Mouse (Mus musculus): ENCODE results near the gene Hmbs. TPM values are rescaled to one million over a fixed set of nuclear protein-coding genes. Genes with fewer than 3 reads are reported as not detected.
"Not testable (repeated sequence)": the region's sequence is repeated elsewhere in the genome, so short reads cannot be mapped to it uniquely, and the experiment has no call there.

Hmbs gene
- total RNA-seq, 4 experiments from 2014 or later, result 24.2 to 26.1 (median 25.2) TPM

DNA sequence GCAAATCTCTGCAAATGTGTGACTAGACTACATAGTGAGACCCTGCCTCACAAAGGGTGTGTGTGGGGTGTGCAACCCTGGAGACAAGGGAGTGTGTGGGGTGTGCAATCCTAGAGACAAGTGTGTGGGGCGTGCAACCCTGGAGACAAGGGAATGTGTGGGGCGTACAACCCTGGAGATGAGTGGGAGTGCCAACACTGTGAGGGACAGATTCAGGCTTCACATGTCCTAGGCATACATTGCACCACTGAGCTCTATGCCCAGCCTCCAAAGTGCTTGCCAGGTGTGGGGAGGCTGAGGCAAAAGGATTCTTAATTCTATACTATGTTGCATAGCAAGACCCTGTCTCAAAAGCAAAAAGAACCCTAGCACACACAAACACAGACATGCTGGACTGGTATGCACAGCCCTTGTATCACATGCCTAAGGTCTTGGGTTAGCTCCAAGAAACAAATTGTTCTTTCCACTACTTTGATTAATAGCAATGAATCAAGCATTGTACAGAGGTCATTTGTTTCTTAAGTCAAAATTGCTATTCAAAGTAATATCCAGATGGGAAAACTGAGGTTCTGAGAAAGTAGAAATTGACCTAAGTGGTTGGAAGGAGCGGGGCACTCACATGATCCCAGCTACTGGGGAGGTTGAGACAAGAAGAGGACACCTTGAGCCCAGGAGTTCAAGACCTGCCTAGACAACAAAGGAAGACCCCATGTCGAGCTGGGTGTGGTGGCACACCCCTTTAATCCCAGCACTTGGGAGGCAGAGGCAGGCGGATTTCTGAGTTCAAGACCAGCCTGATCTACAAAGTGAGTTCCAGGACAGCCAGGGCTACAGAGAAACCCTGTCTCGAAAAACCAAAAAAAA, 1.8 kb upstream of the Hmbs start:
- DNase-seq (ENCODE audit: low spot score in 2 of 2), result no peak

DNA sequence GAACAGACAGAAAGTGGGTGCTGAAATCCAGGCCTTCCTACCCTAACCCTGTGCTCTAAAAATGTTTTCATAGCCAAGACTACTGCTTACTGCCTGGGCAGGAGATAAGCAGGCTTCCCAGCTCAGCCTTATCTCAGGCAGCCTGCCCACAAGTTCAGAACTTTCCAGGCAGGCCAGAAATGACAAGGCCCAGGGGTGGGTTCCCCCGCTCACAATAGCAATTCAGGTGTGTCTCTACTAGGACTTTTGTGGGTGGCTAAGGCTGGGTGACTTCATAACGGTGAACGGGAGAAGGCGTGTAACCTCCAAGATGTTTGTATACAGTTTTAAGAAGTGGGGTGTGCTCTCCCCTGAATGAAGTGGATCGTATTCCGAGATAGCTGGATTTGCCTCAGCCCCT, 738 bp downstream of the Hmbs start:
- no peak for DNase-seq (ENCODE audit: low spot score in 2 of 2)

DNA sequence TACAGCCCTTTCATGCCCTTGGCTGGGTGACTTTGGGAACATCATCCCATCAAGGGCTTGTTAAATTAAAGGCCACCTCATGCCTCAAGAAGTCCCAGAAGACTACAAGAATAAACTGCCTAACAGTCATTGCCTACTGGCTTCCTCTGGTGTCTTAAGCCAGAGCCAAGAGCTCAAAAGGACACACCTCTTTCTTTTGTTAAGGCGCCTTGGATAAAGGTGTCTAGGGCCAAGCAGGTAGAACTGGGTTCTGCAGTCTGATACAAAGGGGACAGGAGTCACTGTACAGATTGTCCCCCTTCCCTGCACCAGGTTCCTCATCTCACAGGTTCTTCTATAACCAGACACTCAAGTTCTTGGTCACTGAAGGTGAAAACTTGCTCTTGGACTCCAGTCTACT, 1.4 kb downstream of the Hmbs start:
- no peak for DNase-seq (ENCODE audit: low spot score in 2 of 2)

DNA sequence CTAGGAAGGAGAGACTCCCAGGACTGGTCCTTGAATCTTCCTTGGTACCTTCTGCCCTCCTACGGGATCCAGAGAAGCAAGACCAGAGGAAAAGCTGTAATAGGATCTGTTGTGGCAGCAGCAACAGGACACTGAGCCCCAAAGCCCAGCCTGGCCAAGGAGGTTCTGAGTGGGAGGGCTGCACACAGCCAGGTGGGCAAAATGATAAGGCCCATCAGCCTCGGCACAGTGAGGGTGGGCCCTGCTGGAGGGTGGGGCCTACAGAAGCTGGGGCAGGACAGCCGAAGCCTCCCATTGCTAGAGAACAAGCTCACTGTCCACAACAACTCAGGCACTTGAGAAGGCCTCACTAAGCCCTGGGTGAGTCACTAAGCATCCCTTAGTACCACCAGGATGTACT, 1.9 kb downstream of the Hmbs start:
- no peak for DNase-seq (ENCODE audit: low spot score in 2 of 2)

DNA sequence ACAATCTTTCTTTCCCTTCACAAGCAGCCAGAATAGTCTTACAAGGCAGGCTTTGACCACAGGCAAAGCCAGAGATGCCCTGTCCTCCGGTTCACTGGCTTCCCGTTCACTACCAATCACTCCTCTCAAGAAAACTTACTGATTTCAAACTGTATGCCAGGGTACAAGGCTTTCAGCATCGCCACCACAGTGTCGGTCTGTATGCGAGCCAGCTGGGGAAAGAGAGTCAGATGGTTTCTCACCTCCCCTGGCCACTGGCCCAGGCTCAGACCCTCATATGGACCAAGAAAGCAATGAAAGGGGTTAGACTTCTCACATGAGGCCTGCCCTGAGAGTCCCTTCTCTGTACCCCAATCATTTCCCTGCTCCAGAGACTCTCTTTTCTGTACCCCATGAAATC, 2.5 kb downstream of the Hmbs start:
- no peak for DNase-seq (ENCODE audit: low spot score in 2 of 2)

DNA sequence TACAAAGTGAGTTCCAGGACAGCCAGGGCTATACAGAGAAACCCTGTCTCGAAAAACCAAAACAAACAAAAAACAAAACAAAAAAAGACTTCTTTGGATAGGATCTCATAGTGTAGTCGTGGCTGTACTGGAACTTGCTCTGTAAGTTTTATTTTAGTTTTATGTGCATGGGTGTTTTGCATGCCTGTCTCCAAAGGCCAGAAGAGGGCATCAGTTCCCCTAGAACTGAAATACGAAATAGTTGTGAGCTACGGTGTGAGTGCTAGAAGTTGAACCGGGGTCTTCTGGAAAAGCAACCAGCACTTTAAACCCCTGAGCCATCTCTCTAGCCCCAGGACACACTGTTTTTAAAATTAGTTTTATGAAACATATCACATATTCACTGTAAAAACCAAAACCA, 5.5 kb downstream of the Hmbs start:
- no peak for DNase-seq (ENCODE audit: low spot score in 2 of 2)

DNA sequence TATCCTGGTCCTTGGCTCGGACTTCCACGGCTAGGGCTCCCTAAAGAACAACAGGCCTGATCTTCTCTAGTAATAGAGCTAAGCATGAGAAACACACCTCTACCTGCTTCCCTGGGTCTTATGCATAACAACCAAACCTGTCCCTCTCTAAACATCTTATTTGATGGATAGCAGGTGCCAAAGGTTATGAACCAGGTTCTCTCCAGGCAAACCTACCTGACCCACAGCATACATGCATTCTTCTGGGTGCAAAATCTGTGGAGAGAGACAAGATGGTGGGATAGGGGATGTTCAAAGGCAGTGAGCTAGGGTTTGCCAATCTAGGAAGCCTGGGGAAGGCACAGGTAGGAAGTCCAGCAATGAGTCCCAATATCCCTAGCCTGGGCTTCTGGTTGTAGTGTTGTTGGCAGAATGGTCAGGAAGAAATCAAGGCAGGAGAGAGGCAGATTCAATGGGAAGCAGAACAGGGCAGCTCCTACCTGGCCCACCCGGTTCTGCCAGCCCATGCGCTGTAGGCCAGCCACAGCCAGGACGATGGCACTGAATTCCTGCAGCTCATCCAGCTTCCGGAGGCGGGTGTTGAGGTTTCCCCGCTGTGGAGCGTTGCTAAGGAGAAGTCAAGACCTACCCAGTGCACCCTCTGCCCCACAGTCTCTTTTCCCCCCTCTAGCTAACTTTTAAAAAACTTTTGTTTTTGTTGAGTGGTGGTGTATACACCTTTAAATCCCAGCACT, 6.4 kb downstream of the Hmbs start:
- no peak for DNase-seq (ENCODE audit: low spot score in 2 of 2)

DNA sequence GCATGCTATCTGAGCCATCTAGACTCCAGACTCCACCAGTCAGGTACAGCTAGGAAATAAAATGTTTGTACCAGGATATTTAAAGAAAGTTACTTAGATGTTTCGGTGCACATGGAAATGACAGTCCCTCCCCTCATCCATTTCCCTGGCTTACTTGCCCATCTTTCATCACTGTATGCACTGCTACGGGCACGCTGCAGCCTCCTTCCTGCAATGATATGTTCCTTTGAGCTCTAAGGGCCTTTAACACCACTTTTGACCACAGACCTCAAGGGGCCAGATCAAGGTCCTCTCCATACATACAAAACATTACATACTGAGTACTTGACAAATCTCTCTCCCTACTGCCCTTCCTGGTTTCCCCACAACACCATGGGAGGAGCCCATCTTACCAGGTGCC, 7.1 kb downstream of the Hmbs start:
- no peak for DNase-seq (ENCODE audit: low spot score in 2 of 2)

DNA sequence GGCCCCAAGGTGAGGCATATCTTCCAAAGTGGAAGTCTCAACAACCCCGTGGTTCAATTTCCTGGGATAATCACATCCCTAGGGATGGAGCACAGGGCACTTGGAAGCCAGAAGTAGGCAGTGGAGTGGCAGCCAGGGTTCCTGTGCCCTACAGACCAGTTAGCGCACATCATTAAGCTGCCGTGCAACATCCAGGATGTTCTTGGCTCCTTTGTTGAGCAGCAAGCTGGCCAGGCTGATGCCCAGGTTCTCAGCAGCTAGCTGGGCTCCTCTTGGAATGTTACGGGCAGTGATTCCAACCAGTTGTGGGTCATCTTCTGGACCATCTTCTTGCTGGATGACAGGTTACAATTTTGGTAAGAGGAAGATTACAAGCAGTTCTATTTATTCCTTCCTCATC, 7.5 kb downstream of the Hmbs start:
- DNase-seq (ENCODE audit: low spot score in 2 of 2), result not testable (repeated sequence)

DNA sequence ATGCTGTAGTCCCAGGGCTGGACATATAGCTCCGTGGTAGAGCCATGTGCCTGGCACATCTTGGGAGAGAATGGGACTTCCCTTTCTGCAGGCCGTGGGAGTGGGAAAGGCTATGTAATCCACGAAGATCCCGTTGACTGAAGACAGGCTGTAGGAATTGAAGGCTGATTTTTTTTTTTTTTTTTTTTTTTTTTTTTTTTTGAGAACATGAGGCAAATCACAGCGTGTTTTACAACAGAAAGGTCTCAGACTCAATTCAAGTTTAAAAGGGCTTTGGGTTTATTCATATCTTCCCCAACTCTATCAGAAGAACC, 8.0 kb downstream of the Hmbs start:
- no peak for DNase-seq (ENCODE audit: low spot score in 2 of 2)

DNA sequence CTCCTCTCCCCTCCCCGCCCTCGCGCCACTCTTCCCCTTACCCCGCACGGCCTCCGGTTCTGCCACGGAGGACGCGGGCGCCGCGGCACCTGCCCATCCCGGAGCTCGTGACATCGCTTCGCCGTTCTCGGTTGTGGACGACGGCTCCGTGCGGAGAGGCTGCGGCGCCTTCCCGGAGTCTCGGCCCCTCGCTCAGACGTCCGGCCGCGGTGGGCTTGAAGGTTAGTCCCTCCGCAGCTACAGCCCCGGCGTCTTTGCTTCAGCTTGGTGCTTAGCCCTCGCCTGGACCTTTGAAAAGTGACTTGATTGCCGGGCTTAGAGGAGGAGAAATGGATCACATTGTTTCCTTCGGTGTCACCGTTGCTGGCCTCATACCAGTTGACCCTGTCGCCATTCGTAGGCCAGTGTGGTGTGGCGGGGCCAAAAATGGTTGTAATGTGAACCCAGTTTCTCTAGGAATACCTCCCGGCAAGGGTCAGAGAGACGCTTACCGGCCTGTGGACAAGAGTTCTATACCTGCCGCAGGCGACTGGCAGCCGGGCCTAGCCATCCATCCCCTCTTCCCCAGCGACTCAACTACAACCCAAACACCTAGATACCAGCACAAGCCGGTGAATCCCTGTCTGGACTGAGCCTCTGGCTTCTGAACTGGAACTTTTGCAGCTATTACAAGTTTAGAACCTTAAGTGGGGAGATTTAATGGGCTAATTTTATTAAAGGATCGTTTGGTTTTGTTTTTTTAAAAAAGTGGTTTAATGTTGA, 8.5 kb downstream of the Hmbs start:
- DNase-seq (ENCODE audit: low spot score in 2 of 2), result no peak

DNA sequence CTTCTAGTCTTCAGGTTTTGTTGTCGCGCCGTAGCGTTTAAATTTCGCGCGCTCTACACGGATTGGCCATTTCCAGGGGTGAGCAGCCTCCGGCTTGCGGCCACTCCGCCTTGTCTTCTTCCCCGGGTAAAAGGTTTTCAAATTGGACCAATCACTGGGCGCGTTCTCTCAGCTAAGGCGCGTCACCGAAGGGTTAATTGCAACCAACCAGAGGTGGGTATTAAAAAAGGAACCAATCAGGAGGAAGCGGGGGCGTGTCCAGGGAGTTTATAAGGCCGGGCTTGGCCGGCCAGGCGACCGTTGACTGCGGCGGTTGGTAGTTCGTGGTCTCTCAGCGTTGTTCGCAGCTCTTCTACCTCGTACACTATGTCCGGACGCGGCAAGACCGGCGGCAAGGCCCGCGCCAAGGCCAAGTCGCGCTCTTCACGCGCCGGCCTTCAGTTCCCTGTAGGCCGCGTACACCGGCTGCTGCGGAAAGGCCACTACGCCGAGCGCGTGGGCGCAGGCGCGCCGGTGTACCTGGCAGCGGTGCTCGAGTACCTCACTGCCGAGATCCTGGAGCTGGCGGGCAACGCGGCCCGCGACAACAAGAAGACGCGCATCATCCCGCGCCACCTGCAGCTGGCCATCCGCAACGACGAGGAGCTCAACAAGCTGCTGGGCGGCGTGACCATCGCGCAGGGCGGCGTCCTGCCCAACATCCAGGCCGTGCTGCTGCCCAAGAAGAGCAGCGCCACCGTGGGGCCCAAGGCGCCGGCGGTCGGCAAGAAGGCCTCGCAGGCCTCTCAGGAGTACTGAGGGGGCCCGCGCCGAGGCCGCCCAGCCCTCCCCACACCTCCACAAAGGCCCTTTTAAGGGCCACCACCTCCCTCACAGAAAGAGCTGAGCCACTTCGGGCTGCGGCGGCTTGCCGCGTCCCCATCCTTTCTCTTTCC, 9.4 kb downstream of the Hmbs start, which contains the start of gene H2afx:
TSS of gene H2afx (plus strand) at position 299 of the 935 bp plus-strand sequence.
- DNase-seq (ENCODE audit: low spot score in 2 of 2), result peak; percentile 97

DNA sequence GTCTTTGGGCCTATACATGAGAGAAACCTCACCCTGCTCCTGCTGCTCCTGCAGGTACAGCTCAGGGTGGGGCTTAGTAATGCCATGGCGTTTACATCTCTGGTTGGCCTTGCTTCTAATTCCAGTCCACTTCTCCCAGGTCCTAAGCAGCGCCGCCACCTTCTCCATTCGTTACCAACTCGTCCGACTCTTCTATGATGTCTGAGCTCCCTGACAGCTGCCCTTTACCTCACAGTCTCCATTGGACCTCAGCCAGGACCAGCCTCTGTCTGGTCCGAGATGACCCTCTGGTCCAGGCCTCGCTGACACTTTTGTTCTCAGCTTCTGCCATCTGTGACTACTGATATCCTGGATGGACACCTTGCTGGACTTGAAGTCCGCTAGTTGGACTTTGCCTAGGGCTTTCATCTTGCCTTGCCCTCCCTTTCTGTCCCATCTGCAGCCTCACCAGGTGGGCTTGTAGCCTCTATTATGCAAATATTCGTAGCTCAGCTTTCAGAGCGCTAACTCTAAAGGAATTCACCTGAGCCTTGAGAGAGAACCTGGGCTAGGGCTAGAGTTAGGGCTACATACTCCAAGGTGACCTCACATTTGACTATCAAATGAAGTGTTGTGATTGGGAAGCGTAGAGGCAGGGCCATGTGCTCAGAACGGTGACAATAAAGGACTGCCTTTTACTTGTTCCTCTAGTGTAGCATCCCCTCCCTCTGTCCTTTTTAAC, 10.9 kb downstream of the Hmbs start:
- no peak for DNase-seq (ENCODE audit: low spot score in 2 of 2)

DNA sequence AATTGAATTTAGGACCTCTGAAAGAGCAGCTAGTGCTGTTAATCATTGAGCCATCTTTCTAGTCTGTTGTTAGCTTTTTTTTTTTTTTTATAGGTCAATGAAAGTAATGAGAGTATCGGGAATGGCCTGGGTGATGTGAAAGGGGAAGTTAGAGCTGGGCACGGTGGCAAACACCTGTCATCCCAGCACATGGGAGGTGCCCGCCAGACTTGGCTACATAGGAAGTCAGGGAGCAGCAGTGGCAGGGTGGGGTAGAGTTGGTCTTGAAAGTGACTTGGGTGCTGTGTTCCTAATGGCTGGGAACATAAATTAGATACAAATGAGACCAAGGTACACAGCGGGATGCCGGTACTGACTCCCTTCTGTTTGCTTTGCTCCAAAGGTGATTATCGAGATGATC, 13.3 kb downstream of the Hmbs start:
- DNase-seq (ENCODE audit: low spot score in 2 of 2), result no peak

DNA sequence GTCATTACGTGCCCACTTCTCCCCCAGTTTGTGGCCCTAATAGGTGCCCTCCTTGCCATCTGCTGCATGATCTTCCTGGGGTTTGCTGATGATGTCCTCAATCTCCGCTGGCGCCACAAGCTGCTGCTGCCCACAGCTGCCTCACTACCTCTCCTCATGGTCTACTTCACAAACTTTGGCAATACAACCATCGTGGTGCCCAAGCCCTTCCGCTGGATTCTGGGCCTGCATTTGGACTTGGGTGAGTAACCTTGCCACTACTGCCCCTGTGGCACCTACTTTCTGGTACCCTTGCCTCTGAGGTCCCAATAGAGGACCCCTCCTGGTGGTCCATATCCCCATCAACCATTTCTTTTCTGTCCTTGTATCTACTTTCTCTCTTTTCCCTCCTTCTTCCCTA, 16.1 kb downstream of the Hmbs start:
- DNase-seq (ENCODE audit: low spot score in 2 of 2), result no peak

DNA sequence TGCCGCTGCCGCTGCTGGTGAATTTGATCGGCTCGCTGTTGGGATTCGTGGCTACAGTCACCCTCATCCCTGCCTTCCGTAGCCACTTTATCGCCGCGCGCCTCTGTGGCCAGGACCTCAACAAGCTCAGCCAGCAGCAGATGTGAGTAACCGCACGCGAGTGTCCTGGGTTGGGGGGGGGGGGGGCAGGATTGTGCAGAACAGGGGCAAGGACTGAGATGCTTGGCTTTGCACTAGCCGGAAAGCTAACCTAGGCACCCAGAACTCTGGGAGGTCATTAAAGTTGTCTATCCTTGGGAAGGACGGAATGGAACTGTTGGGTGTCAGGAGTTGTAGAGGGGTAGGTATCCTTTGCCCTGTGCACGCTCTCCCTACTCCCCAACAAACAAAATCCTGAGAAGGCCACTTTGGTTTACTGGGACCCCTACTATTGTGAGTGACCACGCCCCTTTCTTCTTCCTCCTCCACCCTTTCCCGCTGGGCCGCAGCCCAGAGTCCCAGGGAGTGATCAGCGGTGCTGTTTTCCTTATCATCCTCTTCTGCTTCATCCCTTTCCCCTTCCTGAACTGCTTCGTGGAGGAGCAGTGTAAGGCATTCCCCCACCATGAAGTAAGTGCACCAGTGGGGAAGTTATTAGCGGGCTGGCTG, 16.8 kb downstream of the Hmbs start:
- DNase-seq (ENCODE audit: low spot score in 2 of 2), result no peak

DNA sequence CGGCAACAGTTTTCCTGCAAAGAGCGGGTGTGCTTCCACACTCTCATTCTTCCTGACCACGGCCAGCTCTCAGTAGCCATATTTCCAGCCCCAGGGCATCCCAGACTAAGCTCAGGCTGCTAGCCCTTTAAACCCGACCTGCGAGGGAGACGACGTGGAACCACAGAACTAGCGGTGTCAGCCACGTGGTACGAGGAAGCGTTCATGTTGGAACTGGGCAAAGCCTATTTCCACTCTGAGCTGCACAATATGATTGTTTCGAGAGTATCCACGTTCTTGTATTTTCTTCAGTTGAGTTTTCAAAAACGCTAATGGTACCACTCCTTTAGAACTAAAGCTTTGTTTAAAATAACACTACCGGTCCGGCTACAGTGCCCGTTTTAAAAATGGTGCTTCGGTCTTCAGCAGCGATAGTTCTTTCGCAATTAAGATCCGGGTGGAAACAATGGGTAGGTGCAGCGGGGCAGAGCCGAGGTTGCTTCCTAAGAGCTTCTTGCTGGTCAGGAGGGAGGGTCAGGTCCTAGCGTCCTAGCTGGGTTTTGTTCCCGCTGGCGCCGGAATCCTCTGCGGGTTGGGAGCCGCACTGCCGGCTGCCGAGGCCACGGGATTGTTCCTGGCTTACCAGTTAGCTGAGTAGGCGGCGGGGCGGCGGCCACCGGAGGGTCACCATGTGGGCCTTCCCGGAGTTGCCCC, 17.5 kb downstream of the Hmbs start:
- DNase-seq (ENCODE audit: low spot score in 2 of 2), result peak; percentile 61 to 77

DNA sequence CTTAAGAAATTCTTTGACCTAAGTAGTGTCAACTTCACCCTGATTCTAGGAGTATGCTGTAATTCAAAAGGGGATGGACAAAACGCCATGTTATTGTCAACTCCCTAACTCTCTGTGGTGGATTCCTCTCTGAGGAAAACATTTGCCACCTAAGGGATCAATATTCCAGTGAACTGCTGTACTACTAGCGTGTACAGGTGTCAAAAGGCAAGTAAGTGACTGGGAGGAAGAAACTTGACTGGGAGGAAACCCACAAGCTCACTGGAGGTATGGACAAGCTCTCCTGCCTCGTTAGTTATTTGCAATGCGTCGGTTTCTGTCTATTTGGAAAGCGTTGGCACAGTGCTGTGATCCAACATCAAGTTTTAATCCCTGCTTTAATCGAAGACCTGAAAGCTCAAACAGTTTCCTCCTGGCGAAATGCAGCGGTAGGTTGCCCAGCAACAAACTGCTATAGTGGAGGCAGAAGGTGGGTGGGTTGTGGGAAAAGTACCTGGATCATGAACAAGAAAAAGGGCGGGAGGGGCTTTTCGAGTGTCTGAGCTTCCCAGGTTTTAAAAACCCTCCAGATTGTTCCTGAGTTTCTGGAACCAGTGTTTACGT, 18.2 kb downstream of the Hmbs start, which contains the start of gene Dpagt1:
TSS of gene Dpagt1 (plus strand) at position 252 of the 603 bp plus-strand sequence.
- no peak for DNase-seq (ENCODE audit: low spot score in 2 of 2)
